In genomic region chr11:31540816-31541215, GRCm38 (mm10) we compare ENCODE assay signal across 20 mouse cellular contexts.
A peak's percentile ranks its signal among the peaks of the same experiment; 100 is the strongest.
DNase-seq lines count a peak whose midpoint lies in the region; ATAC-seq lines count a peak whose summit lies in the region.
"Had no signal": no experiment of that assay in that cellular context is flagged by ENCODE, and none has a peak within 500 bp of the region (broad histone marks: within the 10 kb centered on the region; RNA-seq: fewer than 3 reads in every experiment).

No protein-coding gene starts in this region.

- no peaks in the 10 kb centered on the region for H3K27me3 ChIP-seq in kidney, embryonic 16.5 days (ENCODE audit: insufficient read depth, low read length)
- no peaks in the 10 kb centered on the region for H3K27me3 ChIP-seq in embryonic facial prominence, embryonic 10.5 days (replicated peaks; ENCODE audit: low read depth, poor library complexity, severe bottlenecking)
- H3K27me3 ChIP-seq in forebrain, embryonic 14.5 days (replicated peaks; ENCODE audit: control insufficient read depth, insufficient read depth, low read length): no peaks in the 10 kb centered on the region
- H3K27me3 ChIP-seq: embryonic facial prominence, embryonic 13.5 days; forebrain, embryonic 13.5 days; hindbrain, embryonic 12.5 days had no signal

- H3K4me3 ChIP-seq in kidney, embryonic 16.5 days (ENCODE audit: low read length): no peak overlapping the region
- H3K4me3 ChIP-seq in embryonic facial prominence, embryonic 10.5 days: no peak overlapping the region
- H3K4me3 ChIP-seq in forebrain, embryonic 14.5 days (ENCODE audit: low read depth, low read length): no peak overlapping the region
- H3K4me3 ChIP-seq: embryonic facial prominence, embryonic 13.5 days; forebrain, embryonic 13.5 days; hindbrain, embryonic 12.5 days had no signal

- H3K4me1 ChIP-seq in kidney, embryonic 16.5 days (ENCODE audit: insufficient read depth, low read length): no peaks in the 10 kb centered on the region
- H3K4me1 ChIP-seq in embryonic facial prominence, embryonic 10.5 days: no peaks in the 10 kb centered on the region
- H3K4me1 ChIP-seq in forebrain, embryonic 14.5 days (ENCODE audit: control insufficient read depth, insufficient read depth, low read length): no peaks in the 10 kb centered on the region
- H3K4me1 ChIP-seq: embryonic facial prominence, embryonic 13.5 days; forebrain, embryonic 13.5 days; hindbrain, embryonic 12.5 days had no signal

- DNase-seq in heart, adult 11 months: peak; percentile 91
- DNase-seq in heart, postnatal 14 days: no peak
- DNase-seq in kidney, postnatal 14 days: peak; percentile 7
- peak; percentile 68 for DNase-seq in 3T3-L1 (ENCODE audit: low read depth, low spot score)
- DNase-seq in embryonic facial prominence, embryonic 10.5 days (ENCODE audit: low spot score): peak; percentile 6
- no peak for DNase-seq in forebrain, embryonic 14.5 days (ENCODE audit: low spot score)
- no peak for DNase-seq in natural killer cell, adult 2 months (ENCODE audit: low spot score in 2 of 2)
- DNase-seq: adrenal gland, postnatal 10 days; cerebellum, adult 11 months; cerebellum, adult 8-10 months; cerebellum, postnatal 14 days; gastrocnemius, postnatal 36 days; heart, postnatal 4 days had no signal

- intact Hi-C loops in heart, postnatal 14 days (cut with DNase I): no loop called here

- no peaks in the 10 kb centered on the region for H3K9me3 ChIP-seq in kidney, embryonic 16.5 days (ENCODE audit: low read length)
- no peaks in the 10 kb centered on the region for H3K9me3 ChIP-seq in embryonic facial prominence, embryonic 10.5 days
- no peaks in the 10 kb centered on the region for H3K9me3 ChIP-seq in forebrain, embryonic 14.5 days (replicated peaks; ENCODE audit: control insufficient read depth, low read length)
- H3K9me3 ChIP-seq: embryonic facial prominence, embryonic 13.5 days; forebrain, embryonic 13.5 days; hindbrain, embryonic 12.5 days had no signal

- H3K9ac ChIP-seq in kidney, embryonic 16.5 days (replicated peaks; ENCODE audit: low read length): no peak overlapping the region
- H3K9ac ChIP-seq in forebrain, embryonic 14.5 days (ENCODE audit: low read length): no peak overlapping the region
- H3K9ac ChIP-seq: embryonic facial prominence, embryonic 13.5 days; forebrain, embryonic 13.5 days; hindbrain, embryonic 12.5 days had no signal

- no peaks in the 10 kb centered on the region for H3K36me3 ChIP-seq in kidney, embryonic 16.5 days (ENCODE audit: insufficient read depth, low read length)
- no peaks in the 10 kb centered on the region for H3K36me3 ChIP-seq in embryonic facial prominence, embryonic 10.5 days (replicated peaks)
- no peaks in the 10 kb centered on the region for H3K36me3 ChIP-seq in forebrain, embryonic 14.5 days (ENCODE audit: control insufficient read depth, insufficient read depth, low read length)
- H3K36me3 ChIP-seq: embryonic facial prominence, embryonic 13.5 days; hindbrain, embryonic 12.5 days had no signal

- no peak overlapping the region for H3K4me2 ChIP-seq in kidney, embryonic 16.5 days (replicated peaks; ENCODE audit: low read depth, low read length)
- H3K4me2 ChIP-seq in forebrain, embryonic 14.5 days (ENCODE audit: low read length): no peak overlapping the region
- H3K4me2 ChIP-seq: embryonic facial prominence, embryonic 13.5 days; forebrain, embryonic 13.5 days; hindbrain, embryonic 12.5 days had no signal

- no peak overlapping the region for H3K27ac ChIP-seq in kidney, embryonic 16.5 days (ENCODE audit: low read length)
- H3K27ac ChIP-seq in embryonic facial prominence, embryonic 10.5 days (replicated peaks): no peak overlapping the region
- no peak overlapping the region for H3K27ac ChIP-seq in forebrain, embryonic 14.5 days (ENCODE audit: low read depth, low read length)
- H3K27ac ChIP-seq: embryonic facial prominence, embryonic 13.5 days; forebrain, embryonic 13.5 days; hindbrain, embryonic 12.5 days had no signal

- ATAC-seq in kidney, embryonic 16.5 days (ENCODE audit: low FRiP score, low TSS enrichment): no peak; the same call in 1 of the 2 replicates
- ATAC-seq in forebrain, embryonic 14.5 days: no peak
- ATAC-seq: forebrain, embryonic 13.5 days; hindbrain, embryonic 16.5 days; inflammation-experienced regulatory T-cells, adult 6 months; intestine, postnatal 0 days had no signal

Comparison
In these comparisons a context has a peak if more than half of its experiments do, and no peak if none do; other contexts are left out.
1. DNase-seq: peak in heart, adult 11 months (single experiment), kidney, postnatal 14 days (single experiment), 3T3-L1 (single experiment) and embryonic facial prominence, embryonic 10.5 days (single experiment); none in heart, postnatal 14 days (0 of 2), forebrain, embryonic 14.5 days (single experiment) and natural killer cell, adult 2 months (0 of 2).